Comparison of ENCODE assay signal across 7 mouse cellular contexts in genomic region chrX:38179891-38180310, GRCm38 (mm10). TPM values are rescaled to one million over a fixed set of nuclear protein-coding genes. Genes with fewer than 3 reads are reported as not detected.
DNase-seq lines count a peak whose midpoint lies in the region; ATAC-seq and TF ChIP-seq lines count a peak whose summit lies in the region.
"Not testable (repeated sequence)": the region's sequence is repeated elsewhere in the genome, so short reads cannot be mapped to it uniquely, and the experiment has no call there.

No protein-coding gene starts in this region.

- not testable (repeated sequence) for ATAC-seq in embryonic facial prominence, embryonic 12.5 days (ENCODE audit: insufficient number of reproducible peaks, insufficient read depth, low FRiP score, low TSS enrichment); heart, embryonic 11.5 days (replicated peaks; ENCODE audit: insufficient number of reproducible peaks, low FRiP score, low TSS enrichment)
- ATAC-seq in limb, embryonic 14.5 days (ENCODE audit: low FRiP score, low read depth), result peak; percentile 72; the same call in 1 of the 2 replicates
- peak; percentile 72 for ATAC-seq in midbrain, embryonic 13.5 days

- H3K36me3 ChIP-seq in embryonic facial prominence, embryonic 12.5 days; heart, embryonic 11.5 days (ENCODE audit: control insufficient read depth, insufficient read depth, low read length); kidney, adult 2 months (ENCODE audit: control insufficient read depth, insufficient read depth, low read length); limb, embryonic 14.5 days (ENCODE audit: control insufficient read depth, insufficient read depth, low read length); midbrain, embryonic 13.5 days: not testable (repeated sequence)

- not testable (repeated sequence) for H3K9me3 ChIP-seq in embryonic facial prominence, embryonic 12.5 days; heart, embryonic 11.5 days (replicated peaks; ENCODE audit: control insufficient read depth, low read length); limb, embryonic 14.5 days (ENCODE audit: control insufficient read depth, low read length); midbrain, embryonic 13.5 days

- not testable (repeated sequence) for H3K27ac ChIP-seq in embryonic facial prominence, embryonic 12.5 days; heart, embryonic 11.5 days (ENCODE audit: low read depth, low read length); kidney, adult 2 months (ENCODE audit: insufficient read depth, low read depth, low read length); limb, embryonic 14.5 days (replicated peaks; ENCODE audit: low read depth, low read length); midbrain, embryonic 13.5 days

- not testable (repeated sequence) for H3K27me3 ChIP-seq in embryonic facial prominence, embryonic 12.5 days; heart, embryonic 11.5 days (ENCODE audit: control insufficient read depth, insufficient read depth, low read length); kidney, adult 2 months (replicated peaks; ENCODE audit: control insufficient read depth, insufficient read depth, low read length); limb, embryonic 14.5 days (ENCODE audit: control insufficient read depth, insufficient read depth, low read length); midbrain, embryonic 13.5 days

- peak overlapping the region; percentile 18 for H3K4me3 ChIP-seq in embryonic facial prominence, embryonic 12.5 days
- peak overlapping the region; percentile 34 for H3K4me3 ChIP-seq in heart, embryonic 11.5 days (ENCODE audit: low read depth, low read length)
- peak overlapping the region; percentile 33; the same call in 1 of the 2 replicates for H3K4me3 ChIP-seq in kidney, adult 2 months (ENCODE audit: insufficient read depth, low read depth, low read length)
- peak overlapping the region; percentile 21 for H3K4me3 ChIP-seq in limb, embryonic 14.5 days (replicated peaks; ENCODE audit: low read length)
- H3K4me3 ChIP-seq in midbrain, embryonic 13.5 days (replicated peaks), result peak overlapping the region; percentile 25

- DNase-seq in adrenal gland, postnatal 25 days, result peak; percentile 23
- peak; percentile 61 for DNase-seq in kidney, adult 2 months
- peak; percentile 34 for DNase-seq in limb, embryonic 14.5 days (ENCODE audit: low spot score)
- peak; percentile 7 to 15 for DNase-seq in spleen, postnatal 14 days (ENCODE audit: low spot score in 2 of 2)

- WGBS in embryonic facial prominence, embryonic 12.5 days, result 32% methylated on average over 19 of the region's 19 CpGs
- 27% methylated on average over 19 of the region's 19 CpGs for WGBS in heart, embryonic 11.5 days (ENCODE audit: insufficient replicate concordance)
- WGBS in kidney, adult 2 months, result 15% methylated on average over 19 of the region's 19 CpGs
- 31% methylated on average over 19 of the region's 19 CpGs for WGBS in limb, embryonic 14.5 days
- 43% methylated on average over 19 of the region's 19 CpGs for WGBS in midbrain, embryonic 13.5 days

- H3K4me1 ChIP-seq in embryonic facial prominence, embryonic 12.5 days; heart, embryonic 11.5 days (ENCODE audit: control insufficient read depth, insufficient read depth, low read length); kidney, adult 2 months (ENCODE audit: control insufficient read depth, insufficient read depth, low read length); limb, embryonic 14.5 days (ENCODE audit: control insufficient read depth, insufficient read depth, low read length); midbrain, embryonic 13.5 days (replicated peaks): not testable (repeated sequence)

- TF ChIP-seq POLR2A in kidney, adult 2 months (IDR thresholded peaks at IDR 0.05; ENCODE audit: low read depth, low read length); limb, embryonic 14.5 days (IDR thresholded peaks at IDR 0.05; ENCODE audit: borderline replicate concordance, extremely low read depth, insufficient read depth, insufficient read length): not testable (repeated sequence)

- peak; percentile 34; the same call in 1 of the 2 replicates for TF ChIP-seq CTCF in kidney, adult 2 months (conservative IDR thresholded peaks at IDR 0.05; ENCODE audit: insufficient read depth, insufficient read length, low read depth, low read length)

- H3K9ac ChIP-seq in embryonic facial prominence, embryonic 12.5 days; heart, embryonic 11.5 days (ENCODE audit: low read depth, low read length); midbrain, embryonic 13.5 days (replicated peaks): not testable (repeated sequence)
- H3K9ac ChIP-seq in limb, embryonic 14.5 days (ENCODE audit: low read depth, low read length, severe bottlenecking), result 0 out of 2 replicates have a peak overlapping the region, but pooled peaks have one; percentile 38

- H3K4me2 ChIP-seq in embryonic facial prominence, embryonic 12.5 days (replicated peaks), result peak overlapping the region; percentile 32
- H3K4me2 ChIP-seq in heart, embryonic 11.5 days, result peak overlapping the region; percentile 43
- peak overlapping the region; percentile 31 for H3K4me2 ChIP-seq in limb, embryonic 14.5 days (replicated peaks; ENCODE audit: low read depth, low read length, severe bottlenecking)
- peak overlapping the region; percentile 42 for H3K4me2 ChIP-seq in midbrain, embryonic 13.5 days (replicated peaks)

RNA-seq across cellular contexts. Expression of gene Zbtb33, which starts 9.7 kb away (rescaled TPM):
- total RNA-seq in adrenal gland, postnatal 25 days (2021), result 34.8 and 36.7 TPM in 2 replicates
- 4.1 and 5.1 TPM in 2 replicates for polyA plus RNA-seq in embryonic facial prominence, embryonic 12.5 days (2016; fragmentation: Nextera tagmentation; extraction: Ambion mirVana)
- polyA plus RNA-seq in heart, embryonic 11.5 days (2014; fragmentation: Nextera tagmentation; extraction: Ambion mirVana), result 4.0 and 4.8 TPM in 2 replicates
- 4.4 and 4.6 TPM in 2 replicates for polyA plus RNA-seq in kidney, adult 2 months (2012; rRNA removed)
- 8.2 and 8.7 TPM in 2 replicates for polyA plus RNA-seq in limb, embryonic 14.5 days (2012; rRNA removed)
- polyA plus RNA-seq in limb, embryonic 14.5 days (2014; fragmentation: Nextera tagmentation; extraction: Ambion mirVana), result 4.8 and 5.7 TPM in 2 replicates
- 6.0 and 6.6 TPM in 2 replicates for polyA plus RNA-seq in midbrain, embryonic 13.5 days (2015; fragmentation: Nextera tagmentation; extraction: Ambion mirVana)

RNA-seq across cellular contexts. Expression of gene Rhox13, which starts 58.9 kb away (rescaled TPM):
- total RNA-seq in adrenal gland, postnatal 25 days (2021), result not detected in 2 replicates
- polyA plus RNA-seq in embryonic facial prominence, embryonic 12.5 days (2016; fragmentation: Nextera tagmentation; extraction: Ambion mirVana), result not detected in 2 replicates
- not detected in 2 replicates for polyA plus RNA-seq in heart, embryonic 11.5 days (2014; fragmentation: Nextera tagmentation; extraction: Ambion mirVana)
- polyA plus RNA-seq in kidney, adult 2 months (2012; rRNA removed), result not detected in 2 replicates
- polyA plus RNA-seq in limb, embryonic 14.5 days (2012; rRNA removed), result not detected in 2 replicates
- not detected in 2 replicates for polyA plus RNA-seq in limb, embryonic 14.5 days (2014; fragmentation: Nextera tagmentation; extraction: Ambion mirVana)
- not detected in 2 replicates for polyA plus RNA-seq in midbrain, embryonic 13.5 days (2015; fragmentation: Nextera tagmentation; extraction: Ambion mirVana)

Comparison
In these comparisons a context has a peak if more than half of its experiments do, and no peak if none do; other contexts are left out.
1. DNase-seq: peak in every context shown above with its lines; median percentile 61 in kidney, adult 2 months; 34 in limb, embryonic 14.5 days; 23 in adrenal gland, postnatal 25 days; 11 in spleen, postnatal 14 days.